ENCODE assay signal across 10 mouse cellular contexts in the genomic region with DNA sequence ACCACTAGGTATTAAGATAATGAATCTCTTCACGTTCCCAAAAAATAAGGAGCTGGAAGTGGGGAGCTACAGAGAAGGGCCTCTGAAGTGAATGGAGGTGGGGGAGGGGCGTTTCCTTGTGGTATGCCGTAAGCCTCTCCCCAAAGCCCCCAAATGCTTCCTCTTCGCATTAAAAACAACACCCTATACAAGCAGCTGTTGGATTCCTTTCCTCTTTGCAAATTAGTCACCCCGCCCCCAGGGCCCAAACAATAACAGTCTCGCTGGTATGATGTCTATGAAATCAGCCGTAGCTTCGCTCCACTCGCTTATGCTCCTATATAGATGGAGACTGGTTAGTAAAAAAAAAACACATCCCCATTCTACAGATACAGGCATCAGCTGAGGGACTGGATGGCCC. TPM values are rescaled to one million over a fixed set of nuclear protein-coding genes. Genes with fewer than 3 reads are reported as not detected.
A peak's percentile ranks its signal among the peaks of the same experiment; 100 is the strongest.
DNase-seq lines count a peak whose midpoint lies in the region; ATAC-seq and TF ChIP-seq lines count a peak whose summit lies in the region.
"Had no signal": no experiment of that assay in that cellular context is flagged by ENCODE, and none has a peak within 500 bp of the region (broad histone marks: within the 10 kb centered on the region; RNA-seq: fewer than 3 reads in every experiment).

No protein-coding gene starts in this region.

- H3K27ac ChIP-seq in left cerebral cortex, adult 2 months = peak overlapping the region; percentile 80; the same call in 1 of the 2 replicates
- H3K27ac ChIP-seq in embryonic facial prominence, embryonic 14.5 days (replicated peaks; ENCODE audit: low read depth, low read length) = peak overlapping the region; percentile 36; the same call in 1 of the 2 replicates
- peak overlapping the region; percentile 41; the same call in 1 of the 2 replicates for H3K27ac ChIP-seq in hindbrain, postnatal 0 days
- no peak overlapping the region for H3K27ac ChIP-seq in neural tube, embryonic 14.5 days (ENCODE audit: low read depth, low read length)

- H3K9me3 ChIP-seq in embryonic facial prominence, embryonic 14.5 days (ENCODE audit: control insufficient read depth, low read length) = no peaks in the 10 kb centered on the region
- H3K9me3 ChIP-seq in hindbrain, postnatal 0 days (ENCODE audit: low read length) = no peaks in the 10 kb centered on the region
- no peaks in the 10 kb centered on the region for H3K9me3 ChIP-seq in neural tube, embryonic 14.5 days (ENCODE audit: control insufficient read depth, low read length)

- H3K27me3 ChIP-seq in embryonic facial prominence, embryonic 14.5 days (replicated peaks; ENCODE audit: control insufficient read depth, insufficient read depth, low read length) = no peaks in the 10 kb centered on the region
- H3K27me3 ChIP-seq in hindbrain, postnatal 0 days (ENCODE audit: insufficient read depth, low read length) = no peaks in the 10 kb centered on the region
- H3K27me3 ChIP-seq in neural tube, embryonic 14.5 days (ENCODE audit: control insufficient read depth, insufficient read depth, low read length) = no peaks in the 10 kb centered on the region

- 10% methylated on average over 9 of the region's 9 CpGs for WGBS in embryonic facial prominence, embryonic 14.5 days
- WGBS in hindbrain, postnatal 0 days = 22% methylated on average over 9 of the region's 9 CpGs
- 5% methylated on average over 9 of the region's 9 CpGs for WGBS in neural tube, embryonic 14.5 days

- H3K9ac ChIP-seq in embryonic facial prominence, embryonic 14.5 days (ENCODE audit: low read depth, low read length) = 0 out of 2 replicates have a peak overlapping the region, but pooled peaks have one; percentile 28
- no peak overlapping the region for H3K9ac ChIP-seq in hindbrain, postnatal 0 days (replicated peaks; ENCODE audit: low read length)
- no peak overlapping the region; the same call in 1 of the 2 replicates for H3K9ac ChIP-seq in neural tube, embryonic 14.5 days (replicated peaks; ENCODE audit: low read depth, low read length)

- H3K4me3 ChIP-seq in left cerebral cortex, adult 2 months = no peak overlapping the region
- no peak overlapping the region for H3K4me3 ChIP-seq in embryonic facial prominence, embryonic 14.5 days (ENCODE audit: low read depth, low read length)
- no peak overlapping the region for H3K4me3 ChIP-seq in hindbrain, postnatal 0 days (ENCODE audit: low read length)
- H3K4me3 ChIP-seq in neural tube, embryonic 14.5 days (ENCODE audit: low read depth, low read length) = no peak overlapping the region

- ATAC-seq in embryonic facial prominence, embryonic 14.5 days (ENCODE audit: low read depth) = no peak
- ATAC-seq in hindbrain, postnatal 0 days = no peak
- ATAC-seq in neural tube, embryonic 14.5 days (ENCODE audit: low read depth) = no peak
- no peak for ATAC-seq in megakaryocyte-erythroid progenitor cell, adult 5-6 weeks (replicated peaks; ENCODE audit: low FRiP score, low TSS enrichment, poor library complexity, severe bottlenecking)

- intact Hi-C loops in left cerebral cortex, adult 2 months (cut with DNase I) = no loop called here
- intact Hi-C loops in left cerebral cortex, postnatal 36 days (cut with DNase I) = loop anchor here (5.0 kb wide), 1 partner anchor 45 kb away; no protein-coding TSS in a partner anchor

- no peaks in the 10 kb centered on the region for H3K36me3 ChIP-seq in embryonic facial prominence, embryonic 14.5 days (ENCODE audit: control insufficient read depth, insufficient read depth, low read length)
- H3K36me3 ChIP-seq in hindbrain, postnatal 0 days (ENCODE audit: insufficient read depth, low read length) = no peaks in the 10 kb centered on the region
- H3K36me3 ChIP-seq in neural tube, embryonic 14.5 days (ENCODE audit: control insufficient read depth, insufficient read depth, low read length) = no peaks in the 10 kb centered on the region

- peak overlapping the region; percentile 51 for H3K4me2 ChIP-seq in embryonic facial prominence, embryonic 14.5 days (ENCODE audit: low read depth, low read length)
- peak overlapping the region; percentile 25 for H3K4me2 ChIP-seq in hindbrain, postnatal 0 days (ENCODE audit: low read depth, low read length)
- H3K4me2 ChIP-seq in neural tube, embryonic 14.5 days (ENCODE audit: low read depth, low read length) = peak overlapping the region; percentile 26; the same call in 1 of the 2 replicates

- H3K4me1 ChIP-seq in embryonic facial prominence, embryonic 14.5 days (ENCODE audit: control insufficient read depth, insufficient read depth, low read length) = peaks cover 84% of the 10 kb centered on the region
- H3K4me1 ChIP-seq in hindbrain, postnatal 0 days (ENCODE audit: insufficient read depth, low read length) = peaks cover 32% of the 10 kb centered on the region
- H3K4me1 ChIP-seq in neural tube, embryonic 14.5 days (ENCODE audit: control insufficient read depth, insufficient read depth, low read length) = peaks cover 82% of the 10 kb centered on the region

- no peak for DNase-seq in left cerebral cortex, adult 2 months (ENCODE audit: extremely low spot score in 1 of 2, low spot score in 2 of 2)
- no peak for DNase-seq in left cerebral cortex, postnatal 36 days (ENCODE audit: low spot score in 2 of 2)
- DNase-seq in embryonic facial prominence, embryonic 14.5 days (ENCODE audit: low spot score) = peak; percentile 84
- DNase-seq in hindbrain, postnatal 0 days (ENCODE audit: low spot score) = peak; percentile 47
- DNase-seq in urinary bladder, adult 18-20 months (ENCODE audit: low spot score in 2 of 2) = no peak
- DNase-seq in gastrocnemius, postnatal 10 days = no peak
- DNase-seq: lung, postnatal 10 days had no signal

- TF ChIP-seq CTCF in left cerebral cortex, adult 2 months (IDR thresholded peaks at IDR 0.05) = no peak
- TF ChIP-seq CTCF in hindbrain, postnatal 0 days (IDR thresholded peaks at IDR 0.05; ENCODE audit: low read depth) = no peak

RNA-seq across cellular contexts. Expression of a gene that starts 25.9 kb away (rescaled TPM):
- 10 to 100 TPM; 57.8 to 69.0 TPM for total RNA-seq in left cerebral cortex, adult 2 months (2021)
- total RNA-seq in left cerebral cortex, postnatal 36 days (2021) = 10 to 100 TPM; 56.6 to 74.4 TPM
- polyA plus RNA-seq in embryonic facial prominence, embryonic 14.5 days (2014; fragmentation: Nextera tagmentation; extraction: Ambion mirVana) = 16.5 and 20.7 TPM in 2 replicates
- 30.0 and 31.6 TPM in 2 replicates for total RNA-seq in hindbrain, postnatal 0 days (2014; rRNA removed)
- polyA plus RNA-seq in hindbrain, postnatal 0 days (2015; fragmentation: Nextera tagmentation; extraction: Ambion mirVana) = 9.8 and 12.0 TPM in 2 replicates
- polyA plus RNA-seq in neural tube, embryonic 14.5 days (2014; fragmentation: Nextera tagmentation; extraction: Ambion mirVana) = 38.0 and 38.2 TPM in 2 replicates
- 0.59 and 0.62 TPM in 2 replicates for total RNA-seq in megakaryocyte-erythroid progenitor cell, adult 5-6 weeks (2014; fragmentation: Nextera tagmentation)
- total RNA-seq in megakaryocyte-erythroid progenitor cell, adult 5-6 weeks (2017) = 0.19 and 2.0 TPM in 2 replicates
- total RNA-seq in gastrocnemius, postnatal 10 days (2021) = under 1 TPM; 0.21 to 0.27 TPM
- total RNA-seq: gastrocnemius, adult 18-20 months had no signal

Comparison
In these comparisons a context has a peak if more than half of its experiments do, and no peak if none do; other contexts are left out.
1. DNase-seq: peak in embryonic facial prominence, embryonic 14.5 days (single experiment) and hindbrain, postnatal 0 days (single experiment); none in left cerebral cortex, adult 2 months (0 of 2), left cerebral cortex, postnatal 36 days (0 of 2), urinary bladder, adult 18-20 months (0 of 2) and gastrocnemius, postnatal 10 days (single experiment).
2. RNA of a gene that starts 25.9 kb away (total RNA-seq): 56.6 to 74.4 TPM in left cerebral cortex, postnatal 36 days, 57.8 to 69.0 TPM in left cerebral cortex, adult 2 months and 30.0 to 31.6 TPM in hindbrain, postnatal 0 days; 0.19 to 2.0 TPM in megakaryocyte-erythroid progenitor cell, adult 5-6 weeks and 0.21 to 0.27 TPM in gastrocnemius, postnatal 10 days; every median in the first group is over 10 times any median in the second.
3. Peak in every context shown above with its lines, with median percentiles within 50 percentile points of each other: H3K4me2 ChIP-seq.